Mouse (Mus musculus): ENCODE measurements at regions not wholly inside any gene's neighbourhood (a gene's known extent, or its start where the extent isn't known, plus 50 kb on each side); places are given as distances from the start of the nearest gene placed in this dataset.
A peak's percentile ranks its signal among the peaks of the same experiment; 100 is the strongest.

DNA sequence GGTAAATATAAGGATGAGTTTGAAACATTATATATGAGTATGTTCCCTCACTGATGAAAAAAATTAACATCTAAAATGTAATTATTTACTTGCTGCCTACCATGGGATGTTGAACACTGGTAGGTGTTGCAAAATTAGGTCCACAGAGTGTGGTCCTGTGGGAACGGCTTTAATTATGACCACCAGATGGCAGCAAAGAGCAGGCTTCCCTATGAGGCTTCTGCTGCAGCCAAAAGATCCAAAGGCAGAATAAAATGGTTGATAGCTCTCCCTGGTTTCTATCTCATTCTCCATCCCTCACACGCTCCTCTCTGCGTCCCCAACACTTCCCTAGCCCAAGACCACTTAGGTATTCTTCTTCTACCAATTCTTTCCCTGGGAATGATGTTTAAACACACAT lies 54.6 kb upstream of the Cit start:
- peak; percentile 50 for DNase-seq (ENCODE audit: low spot score)

All from c-Kit-positive CD71-positive TER-119-positive erythroid progenitor cells, embryonic 14.5 days (primary cell).